Comparison of ENCODE assay signal across 8 mouse cellular contexts in genomic region chr16:50736151-50737047, GRCm38 (mm10).
DNase-seq lines count a peak whose midpoint lies in the region; ATAC-seq lines count a peak whose summit lies in the region.

No protein-coding gene starts in this region.

- no peak overlapping the region for H3K27ac ChIP-seq in hindbrain, embryonic 12.5 days

- no peaks in the 10 kb centered on the region for H3K36me3 ChIP-seq in hindbrain, embryonic 12.5 days

- 9% methylated on average over 21 of the region's 21 CpGs for WGBS in hindbrain, embryonic 12.5 days

- H3K4me2 ChIP-seq in hindbrain, embryonic 12.5 days (replicated peaks): peak overlapping the region; percentile 57

- H3K4me1 ChIP-seq in hindbrain, embryonic 12.5 days: peaks cover 6% of the 10 kb centered on the region

- peak overlapping the region; percentile 33; the same call in 1 of the 2 replicates for H3K9ac ChIP-seq in hindbrain, embryonic 12.5 days

- peak; percentile 86 for ATAC-seq in hindbrain, embryonic 12.5 days (ENCODE audit: low FRiP score)

- peak overlapping the region; percentile 35 for H3K4me3 ChIP-seq in hindbrain, embryonic 12.5 days

- DNase-seq in NIH3T3 (ENCODE audit: low read depth): peak; percentile 93
- DNase-seq in cerebellum, postnatal 10 days: peak; percentile 94 to 95
- peak; percentile 51 to 87 for DNase-seq in frontal cortex, postnatal 10 days (ENCODE audit: low spot score in 2 of 2)
- DNase-seq in layer of hippocampus, postnatal 14 days (ENCODE audit: low spot score in 2 of 2): peak; percentile 88 to 94
- DNase-seq in lung, postnatal 14 days: peak; percentile 94
- peak; percentile 80 for DNase-seq in retina, adult 2 months (ENCODE audit: low read depth, low spot score)
- DNase-seq in thymus, postnatal 36 days: peak; percentile 86 to 88

- H3K27me3 ChIP-seq in hindbrain, embryonic 12.5 days: peaks cover 10% of the 10 kb centered on the region

- no peaks in the 10 kb centered on the region for H3K9me3 ChIP-seq in hindbrain, embryonic 12.5 days (replicated peaks)
